Comparison of ENCODE assay signal across 7 mouse cellular contexts in genomic region chr3:50382729-50383128, GRCm38 (mm10).
A peak's percentile ranks its signal among the peaks of the same experiment; 100 is the strongest.
DNase-seq lines count a peak whose midpoint lies in the region; ATAC-seq and TF ChIP-seq lines count a peak whose summit lies in the region.

No protein-coding gene starts in this region.

- no peaks in the 10 kb centered on the region for H3K9me3 ChIP-seq in MEL (replicated peaks; ENCODE audit: insufficient read depth, low read length)
- H3K9me3 ChIP-seq in hindbrain, embryonic 10.5 days, result no peaks in the 10 kb centered on the region
- no peaks in the 10 kb centered on the region for H3K9me3 ChIP-seq in liver, postnatal 0 days (ENCODE audit: low read length)

- DNase-seq in 416B (ENCODE audit: low read depth) (peak; percentile 50), MEL (ENCODE audit: low read depth, low spot score) (peak; percentile 21)
- DNase-seq in hindbrain, embryonic 10.5 days (ENCODE audit: low spot score), result peak; percentile 24
- no peak for DNase-seq in liver, postnatal 0 days
- DNase-seq in T-cell, adult 2 months (ENCODE audit: low spot score), result no peak
- no peak for DNase-seq in left cerebral cortex, postnatal 4 days
- no peak for DNase-seq in cerebellum, adult 11 months

- ATAC-seq in liver, postnatal 0 days, result 0 out of 2 replicates have a peak, but pooled peaks have one; percentile 45

- H3K79me2 ChIP-seq in MEL (ENCODE audit: control insufficient read depth, insufficient read depth, low read length, poor library complexity), result no peaks in the 10 kb centered on the region

- H3K27ac ChIP-seq in MEL (ENCODE audit: control insufficient read depth, low read depth, low read length), result no peak overlapping the region
- H3K27ac ChIP-seq in hindbrain, embryonic 10.5 days, result peak overlapping the region; percentile 75; the same call in 1 of the 2 replicates
- H3K27ac ChIP-seq in liver, postnatal 0 days (ENCODE audit: low read depth), result no peak overlapping the region

- H3K9ac ChIP-seq in MEL (ENCODE audit: control insufficient read depth, low read depth, low read length, poor library complexity, severe bottlenecking), result no peak overlapping the region
- H3K9ac ChIP-seq in liver, postnatal 0 days (replicated peaks), result no peak overlapping the region

- no peak overlapping the region for H3K4me2 ChIP-seq in liver, postnatal 0 days (ENCODE audit: low read depth, low read length)

- no peak overlapping the region for H3K4me3 ChIP-seq in MEL (ENCODE audit: control insufficient read depth in 1 of 2, insufficient read depth in 1 of 2, low read depth in 2 of 2, low read length in 2 of 2)
- H3K4me3 ChIP-seq in hindbrain, embryonic 10.5 days, result no peak overlapping the region
- H3K4me3 ChIP-seq in liver, postnatal 0 days (ENCODE audit: low read depth, low read length), result no peak overlapping the region

- intact Hi-C loops in left cerebral cortex, postnatal 4 days (cut with DNase I), result loop anchor here (5.0 kb wide), 1 partner anchor 525 kb away; no protein-coding TSS in a partner anchor

- H3K27me3 ChIP-seq in MEL (ENCODE audit: control insufficient read depth in 1 of 2, insufficient read depth in 2 of 2, low read length in 2 of 2), result no peaks in the 10 kb centered on the region
- peaks cover 8% of the 10 kb centered on the region; the same call in 1 of the 2 replicates for H3K27me3 ChIP-seq in hindbrain, embryonic 10.5 days (ENCODE audit: insufficient read depth, poor library complexity, severe bottlenecking)
- H3K27me3 ChIP-seq in liver, postnatal 0 days (ENCODE audit: insufficient read depth, low read length), result no peaks in the 10 kb centered on the region

- no peaks in the 10 kb centered on the region for H3K4me1 ChIP-seq in MEL (ENCODE audit: control insufficient read depth in 1 of 2, insufficient read depth in 2 of 2, low read length in 2 of 2)
- H3K4me1 ChIP-seq in hindbrain, embryonic 10.5 days (replicated peaks), result peaks cover 31% of the 10 kb centered on the region
- H3K4me1 ChIP-seq in liver, postnatal 0 days (ENCODE audit: insufficient read depth), result no peaks in the 10 kb centered on the region

- WGBS in hindbrain, embryonic 10.5 days, result 32% methylated on average over 5 of the region's 5 CpGs
- WGBS in liver, postnatal 0 days (ENCODE audit: insufficient replicate concordance), result 24% methylated on average over 5 of the region's 5 CpGs

- no peak; a peak in 1 of 6 replicates for TF ChIP-seq CTCF in MEL (IDR thresholded peaks at IDR 0.05 in 2 of 3, conservative IDR thresholded peaks at IDR 0.05 in 1 of 3; ENCODE audit: control insufficient read depth in 1 of 3, insufficient read depth in 1 of 3, low read depth in 2 of 3, low read length in 3 of 3, poor library complexity in 1 of 3, severe bottlenecking in 1 of 3)
- TF ChIP-seq CTCF in liver, postnatal 0 days (IDR thresholded peaks at IDR 0.05; ENCODE audit: low read depth), result peak; percentile 22

- no peak for TF ChIP-seq POLR2A in MEL (IDR thresholded peaks at IDR 0.05; ENCODE audit: control insufficient read depth in 1 of 2, insufficient read depth in 1 of 2, low read depth in 1 of 2, low read length in 2 of 2, poor library complexity in 1 of 2)

- H3K36me3 ChIP-seq in MEL (ENCODE audit: control insufficient read depth in 1 of 2, insufficient read depth in 2 of 2, low read length in 2 of 2), result peaks cover 0 to 2% of the 10 kb centered on the region in 2 experiments; a peak in 1 of 4 replicates
- no peaks in the 10 kb centered on the region for H3K36me3 ChIP-seq in hindbrain, embryonic 10.5 days
- no peaks in the 10 kb centered on the region for H3K36me3 ChIP-seq in liver, postnatal 0 days (replicated peaks; ENCODE audit: insufficient read depth, low read length)

- TF ChIP-seq RAD21 in MEL (IDR thresholded peaks at IDR 0.05; ENCODE audit: low read depth, low read length), result no peak

- TF ChIP-seq EP300 in MEL (IDR thresholded peaks at IDR 0.05; ENCODE audit: low read depth in 1 of 2, low read length in 2 of 2), result no peak
- TF ChIP-seq EP300 in liver, postnatal 0 days (IDR thresholded peaks at IDR 0.05; ENCODE audit: low read depth), result no peak

TF ChIP-seq in MEL, 35 proteins besides CTCF, POLR2A, EP300 and RAD21:
- TF ChIP-seq TCF12 (IDR thresholded peaks at IDR 0.05; ENCODE audit: low read depth, low read length), result no peak
- no peak for TF ChIP-seq ELF1 (IDR thresholded peaks at IDR 0.05; ENCODE audit: low read depth, low read length)
- TF ChIP-seq KAT2A (conservative IDR thresholded peaks at IDR 0.05; ENCODE audit: low read depth, low read length), result no peak
- no peak for TF ChIP-seq POLR2AphosphoS2 (IDR thresholded peaks at IDR 0.05; ENCODE audit: low read length)
- no peak for TF ChIP-seq BHLHE40 (IDR thresholded peaks at IDR 0.05; ENCODE audit: borderline replicate concordance, low read depth, low read length)
- no peak for TF ChIP-seq MAFK (IDR thresholded peaks at IDR 0.05; ENCODE audit: borderline replicate concordance, low read depth, low read length)
- no peak for TF ChIP-seq POLR2AphosphoS5 (IDR thresholded peaks at IDR 0.05; ENCODE audit: borderline replicate concordance, low read depth, low read length)
- no peak for TF ChIP-seq MAZ (IDR thresholded peaks at IDR 0.05; ENCODE audit: low read depth, low read length)
- TF ChIP-seq CHD2 (IDR thresholded peaks at IDR 0.05; ENCODE audit: low read length), result no peak
- TF ChIP-seq NRF1 (IDR thresholded peaks at IDR 0.05; ENCODE audit: insufficient read depth, low read depth, low read length, poor library complexity, severe bottlenecking), result no peak
- TF ChIP-seq HCFC1 (IDR thresholded peaks at IDR 0.05; ENCODE audit: low read depth, low read length), result no peak
- no peak for TF ChIP-seq MYC (IDR thresholded peaks at IDR 0.05; ENCODE audit: low read depth, low read length)
- TF ChIP-seq ZNF384 (IDR thresholded peaks at IDR 0.05; ENCODE audit: low read depth, low read length), result no peak
- no peak for TF ChIP-seq USF1 (IDR thresholded peaks at IDR 0.05; ENCODE audit: low read depth, low read length)
- no peak for TF ChIP-seq MYB (IDR thresholded peaks at IDR 0.05; ENCODE audit: low read depth, low read length)
- TF ChIP-seq JUND (IDR thresholded peaks at IDR 0.05; ENCODE audit: low read depth, low read length), result no peak
- no peak for TF ChIP-seq ZKSCAN1 (IDR thresholded peaks at IDR 0.05; ENCODE audit: low read depth, low read length)
- no peak for TF ChIP-seq ETS1 (IDR thresholded peaks at IDR 0.05; ENCODE audit: low read depth, low read length)

Comparison
In these comparisons a context has a peak if more than half of its experiments do, and no peak if none do; other contexts are left out.
1. DNase-seq: peak in 416B (single experiment), MEL (single experiment) and hindbrain, embryonic 10.5 days (single experiment); none in liver, postnatal 0 days (single experiment), T-cell, adult 2 months (single experiment), left cerebral cortex, postnatal 4 days (single experiment) and cerebellum, adult 11 months (single experiment).